Mouse (Mus musculus) adrenal gland (tissue): ENCODE data around the gene Thg1l.

Source experiments
- intact Hi-C: fragments of 180-260 bp; cut with DNase I; formaldehyde crosslinking; loops from one replicate; pipeline ENCODE4 v1.15.1; 2025
- long read RNA-seq, 2 experiments: library from polyadenylated mRNA; unstranded; transcript quantifications; one replicate each; pipeline ENCODE4 v2.0.0; 2020; ENCODE audit warnings: borderline replicate concordance in 1 of 2; ENCODE audit not compliant: insufficient replicate concordance in 1 of 2

The Thg1l gene
- long read RNA-seq, experiment 1, partial matches to known transcripts = 0 of 4 reads
- long read RNA-seq, experiment 1, other reads (novel, unspliced or antisense) = 1 of 4 reads
- long read RNA-seq, experiment 2, partial matches to known transcripts = 0 of 3 reads
- long read RNA-seq, experiment 2, other reads (novel, unspliced or antisense) = 0 of 3 reads

- intact Hi-C loops = loop anchor here (5.0 to 10.0 kb wide), 2 partner anchors 170 to 262 kb away; no protein-coding TSS in a partner anchor
Observed at GRCm38 (mm10) chr11:45955127-45955627, at the start of gene Thg1l. Thg1l (minus strand) TSS chr11:45955494.

GRCm38 (mm10) chr11:45992087-45992486, 36.8 kb upstream of the Thg1l start:
- intact Hi-C loops = no loop called here

- intact Hi-C loops = no loop called here
Observed at GRCm38 (mm10) chr11:45991604-45992003, 36.3 kb upstream of the Thg1l start.

GRCm38 (mm10) chr11:45980893-45981253, 25.6 kb upstream of the Thg1l start:
- intact Hi-C loops = no loop called here

- intact Hi-C loops = no loop called here
Observed at GRCm38 (mm10) chr11:45979946-45980892, 24.9 kb upstream of the Thg1l start, which contains the start of gene Sox30. Sox30 (plus strand) TSS chr11:45980310.

- intact Hi-C loops = no loop called here
Observed at GRCm38 (mm10) chr11:45976061-45976460, 20.8 kb upstream of the Thg1l start.

- intact Hi-C loops = no loop called here
Observed at GRCm38 (mm10) chr11:45974466-45974865, 19.2 kb upstream of the Thg1l start.

GRCm38 (mm10) chr11:45973635-45974034, 18.3 kb upstream of the Thg1l start:
- intact Hi-C loops = no loop called here

GRCm38 (mm10) chr11:45968466-45968865, 13.2 kb upstream of the Thg1l start:
- intact Hi-C loops = no loop called here

- intact Hi-C loops = no loop called here
Observed at GRCm38 (mm10) chr11:45966896-45967295, 11.6 kb upstream of the Thg1l start.

GRCm38 (mm10) chr11:45960003-45960402, 4.7 kb upstream of the Thg1l start:
- intact Hi-C loops = no loop called here

GRCm38 (mm10) chr11:45959598-45959997, 4.3 kb upstream of the Thg1l start:
- intact Hi-C loops = loop anchor here (5.0 to 10.0 kb wide), 2 partner anchors 165 to 258 kb away; no protein-coding TSS in a partner anchor

GRCm38 (mm10) chr11:45947491-45947890, 7.8 kb downstream of the Thg1l start:
- intact Hi-C loops = no loop called here

- intact Hi-C loops = no loop called here
Observed at GRCm38 (mm10) chr11:45946796-45947195, 8.5 kb downstream of the Thg1l start.

- intact Hi-C loops = no loop called here
Observed at GRCm38 (mm10) chr11:45944643-45945156, 10.6 kb downstream of the Thg1l start, which contains the start of gene Lsm11. Lsm11 (minus strand) TSS chr11:45944935.

GRCm38 (mm10) chr11:45943891-45944642, 11.2 kb downstream of the Thg1l start:
- intact Hi-C loops = no loop called here

- intact Hi-C loops = no loop called here
Observed at GRCm38 (mm10) chr11:45943108-45943705, 12.1 kb downstream of the Thg1l start.

- intact Hi-C loops = no loop called here
Observed at GRCm38 (mm10) chr11:45942281-45942680, 13.0 kb downstream of the Thg1l start.

GRCm38 (mm10) chr11:45938917-45939316, 16.4 kb downstream of the Thg1l start:
- intact Hi-C loops = no loop called here

GRCm38 (mm10) chr11:45937478-45937877, 17.8 kb downstream of the Thg1l start:
- intact Hi-C loops = no loop called here

GRCm38 (mm10) chr11:45932771-45933170, 22.5 kb downstream of the Thg1l start:
- intact Hi-C loops = no loop called here
